Mouse (Mus musculus): ENCODE data around the gene Fchsd2. TPM values are rescaled to one million over a fixed set of nuclear protein-coding genes. Genes with fewer than 3 reads are reported as not detected.

Gene Fchsd2
- 24.3 and 24.9 TPM in 2 replicates for polyA plus RNA-seq (2011; ENCODE audit: insufficient read depth, insufficient read length, low read depth, missing spikeins)

GRCm38 (mm10) chr7:101092618-101093017, at the start of gene Fchsd2:
Gene Fchsd2 (plus strand): TSS chr7:101092863.
- H3K4me3 ChIP-seq (ENCODE audit: low read depth, low read length), result no peak within 1 kb of the TSS
- no peaks in the 10 kb centered on the region for H3K36me3 ChIP-seq (ENCODE audit: control insufficient read depth, insufficient read depth, low read length, poor library complexity, severe bottlenecking)
- H3K9me3 ChIP-seq (replicated peaks; ENCODE audit: control insufficient read depth, insufficient read depth, low read length, poor library complexity, severe bottlenecking), result no peaks in the 10 kb centered on the region
- TF ChIP-seq POLR2A (IDR thresholded peaks at IDR 0.05; ENCODE audit: insufficient read depth, low read length) (no peak), EP300 (IDR thresholded peaks at IDR 0.05; ENCODE audit: insufficient read depth, low read depth, low read length) (no peak), CTCF (IDR thresholded peaks at IDR 0.05; ENCODE audit: low read depth, low read length) (no peak)
- no peak within 1 kb of the TSS for H3K9ac ChIP-seq (ENCODE audit: low read depth, poor library complexity, severe bottlenecking)
- no peaks in the 10 kb centered on the region for H3K27me3 ChIP-seq (ENCODE audit: control insufficient read depth, insufficient read depth, low read length, poor library complexity, severe bottlenecking)
- H3K27ac ChIP-seq (ENCODE audit: insufficient read depth, low read length), result no peak within 1 kb of the TSS
- H3K4me1 ChIP-seq (ENCODE audit: control insufficient read depth, insufficient read depth, low read length), result peaks cover 1% of the 10 kb centered on the region

DNA sequence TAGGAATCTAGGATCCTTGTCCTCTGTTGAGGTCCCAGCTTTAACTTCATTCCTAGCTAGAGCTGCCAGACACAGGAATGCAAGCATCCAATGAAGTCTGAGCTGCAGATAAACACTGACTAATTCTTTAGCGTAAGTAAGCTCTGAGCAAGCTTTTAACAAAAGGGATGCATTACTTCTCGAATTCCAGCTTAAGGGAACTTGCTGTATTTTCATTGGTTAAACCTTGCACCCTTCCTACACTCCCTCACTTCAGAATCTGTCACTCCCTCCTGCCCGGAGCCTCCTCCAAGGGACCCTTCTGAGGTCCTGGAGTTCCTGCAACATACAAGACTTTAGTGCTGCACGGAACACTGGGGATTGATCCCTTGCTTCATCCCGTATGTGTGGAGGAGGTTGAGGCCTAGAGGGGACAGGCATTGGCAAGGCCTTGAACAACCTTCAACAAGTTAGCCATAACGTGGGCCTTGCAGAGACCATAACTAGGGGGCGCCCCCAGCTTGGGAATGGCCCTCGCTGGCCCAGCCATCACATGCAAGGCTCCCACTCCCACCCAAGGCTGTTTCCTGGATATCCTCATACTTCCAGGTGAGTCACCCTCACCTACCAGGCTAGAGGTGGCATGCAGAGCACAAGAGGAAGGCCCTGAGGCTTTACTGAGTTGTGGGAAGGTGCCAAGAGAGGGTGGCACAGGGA, 48.7 kb upstream of the Fchsd2 start:
- Histone ChIP-seq H3K27ac (ENCODE audit: insufficient read depth, low read length) (no peak overlapping the region), H3K4me1 (ENCODE audit: control insufficient read depth, insufficient read depth, low read length) (no peaks in the 10 kb centered on the region), H3K36me3 (ENCODE audit: control insufficient read depth, insufficient read depth, low read length, poor library complexity, severe bottlenecking) (no peaks in the 10 kb centered on the region), H3K4me3 (ENCODE audit: low read depth, low read length) (no peak overlapping the region), H3K9ac (ENCODE audit: low read depth, poor library complexity, severe bottlenecking) (no peak overlapping the region), H3K27me3 (ENCODE audit: control insufficient read depth, insufficient read depth, low read length, poor library complexity, severe bottlenecking) (no peaks in the 10 kb centered on the region), H3K9me3 (replicated peaks; ENCODE audit: control insufficient read depth, insufficient read depth, low read length, poor library complexity, severe bottlenecking) (no peaks in the 10 kb centered on the region)
- TF ChIP-seq POLR2A (IDR thresholded peaks at IDR 0.05; ENCODE audit: insufficient read depth, low read length) (no peak), CTCF (IDR thresholded peaks at IDR 0.05; ENCODE audit: low read depth, low read length) (peak; percentile 39), EP300 (IDR thresholded peaks at IDR 0.05; ENCODE audit: insufficient read depth, low read depth, low read length) (no peak)

- H3K36me3 ChIP-seq (ENCODE audit: control insufficient read depth, insufficient read depth, low read length, poor library complexity, severe bottlenecking), result no peaks in the 10 kb centered on the region
- no peaks in the 10 kb centered on the region for H3K9me3 ChIP-seq (replicated peaks; ENCODE audit: control insufficient read depth, insufficient read depth, low read length, poor library complexity, severe bottlenecking)
- no peak overlapping the region for H3K4me3 ChIP-seq (ENCODE audit: low read depth, low read length)
- H3K4me1 ChIP-seq (ENCODE audit: control insufficient read depth, insufficient read depth, low read length), result no peaks in the 10 kb centered on the region
- H3K27ac ChIP-seq (ENCODE audit: insufficient read depth, low read length), result no peak overlapping the region
- no peak overlapping the region for H3K9ac ChIP-seq (ENCODE audit: low read depth, poor library complexity, severe bottlenecking)
- H3K27me3 ChIP-seq (ENCODE audit: control insufficient read depth, insufficient read depth, low read length, poor library complexity, severe bottlenecking), result no peaks in the 10 kb centered on the region
- no peak for TF ChIP-seq CTCF (IDR thresholded peaks at IDR 0.05; ENCODE audit: low read depth, low read length)
- no peak for TF ChIP-seq POLR2A (IDR thresholded peaks at IDR 0.05; ENCODE audit: insufficient read depth, low read length)
- TF ChIP-seq EP300 (IDR thresholded peaks at IDR 0.05; ENCODE audit: insufficient read depth, low read depth, low read length), result no peak
Observed at GRCm38 (mm10) chr7:101048247-101048646, 44.4 kb upstream of the Fchsd2 start.

GRCm38 (mm10) chr7:101049326-101050087, 43.2 kb upstream of the Fchsd2 start:
- H3K9me3 ChIP-seq (replicated peaks; ENCODE audit: control insufficient read depth, insufficient read depth, low read length, poor library complexity, severe bottlenecking), result no peaks in the 10 kb centered on the region
- H3K27me3 ChIP-seq (ENCODE audit: control insufficient read depth, insufficient read depth, low read length, poor library complexity, severe bottlenecking), result no peaks in the 10 kb centered on the region
- H3K27ac ChIP-seq (ENCODE audit: insufficient read depth, low read length), result no peak overlapping the region
- no peak overlapping the region for H3K9ac ChIP-seq (ENCODE audit: low read depth, poor library complexity, severe bottlenecking)
- no peaks in the 10 kb centered on the region for H3K4me1 ChIP-seq (ENCODE audit: control insufficient read depth, insufficient read depth, low read length)
- no peak overlapping the region for H3K4me3 ChIP-seq (ENCODE audit: low read depth, low read length)
- H3K36me3 ChIP-seq (ENCODE audit: control insufficient read depth, insufficient read depth, low read length, poor library complexity, severe bottlenecking), result no peaks in the 10 kb centered on the region
- TF ChIP-seq POLR2A (IDR thresholded peaks at IDR 0.05; ENCODE audit: insufficient read depth, low read length), result no peak
- TF ChIP-seq EP300 (IDR thresholded peaks at IDR 0.05; ENCODE audit: insufficient read depth, low read depth, low read length), result no peak
- TF ChIP-seq CTCF (IDR thresholded peaks at IDR 0.05; ENCODE audit: low read depth, low read length), result no peak

GRCm38 (mm10) chr7:101050724-101051550, 41.7 kb upstream of the Fchsd2 start:
- Histone ChIP-seq H3K4me1 (ENCODE audit: control insufficient read depth, insufficient read depth, low read length) (no peaks in the 10 kb centered on the region), H3K27ac (ENCODE audit: insufficient read depth, low read length) (no peak overlapping the region), H3K9me3 (replicated peaks; ENCODE audit: control insufficient read depth, insufficient read depth, low read length, poor library complexity, severe bottlenecking) (no peaks in the 10 kb centered on the region)

More at GRCm38 (mm10) chr7:101050724-101051550, 41.7 kb upstream of the Fchsd2 start:
- no peaks in the 10 kb centered on the region for H3K36me3 ChIP-seq (ENCODE audit: control insufficient read depth, insufficient read depth, low read length, poor library complexity, severe bottlenecking)
- no peak overlapping the region for H3K9ac ChIP-seq (ENCODE audit: low read depth, poor library complexity, severe bottlenecking)
- TF ChIP-seq EP300 (IDR thresholded peaks at IDR 0.05; ENCODE audit: insufficient read depth, low read depth, low read length) (no peak), POLR2A (IDR thresholded peaks at IDR 0.05; ENCODE audit: insufficient read depth, low read length) (no peak), CTCF (IDR thresholded peaks at IDR 0.05; ENCODE audit: low read depth, low read length) (no peak)
- no peaks in the 10 kb centered on the region for H3K27me3 ChIP-seq (ENCODE audit: control insufficient read depth, insufficient read depth, low read length, poor library complexity, severe bottlenecking)
- no peak overlapping the region for H3K4me3 ChIP-seq (ENCODE audit: low read depth, low read length)
